Mouse (Mus musculus) erythroid progenitor cell, adult 5-6 weeks (primary cell): ENCODE measurements around the gene Ralgps1. TPM values are rescaled to one million over a fixed set of nuclear protein-coding genes. Genes with fewer than 3 reads are reported as not detected.
A peak's percentile ranks its signal among the peaks of the same experiment; 100 is the strongest.

Experiments used
- ATAC-seq: replicated peaks from 2 replicates; pipeline ENCODE4 v1.8.0; 2016; ENCODE audit warnings: moderate number of reproducible peaks, mild to moderate bottlenecking, moderate TSS enrichment, inconsistent platforms; ENCODE audit not compliant: poor library complexity, low FRiP score, severe bottlenecking
- total RNA-seq, 2 experiments: library from RNA; stranded (forward) in 1 of 2; stranded (reverse) in 1 of 2; fragments of 150-400 nt in 1 of 2; fragments of 186-747, 209-891 nt in 1 of 2; gene quantifications; 2 replicates each; pipeline versions ENCODE4 v1.2.3 to v1.2.4; 2015 to 2017; ENCODE audit warnings: low replicate concordance in 2 of 2

Ralgps1 gene
- total RNA-seq (2015; ENCODE audit: low replicate concordance): 1.4 TPM in 1 of 2 replicates, not detected in the other
- not detected in 2 replicates for total RNA-seq (2017; ENCODE audit: low replicate concordance)

DNA sequence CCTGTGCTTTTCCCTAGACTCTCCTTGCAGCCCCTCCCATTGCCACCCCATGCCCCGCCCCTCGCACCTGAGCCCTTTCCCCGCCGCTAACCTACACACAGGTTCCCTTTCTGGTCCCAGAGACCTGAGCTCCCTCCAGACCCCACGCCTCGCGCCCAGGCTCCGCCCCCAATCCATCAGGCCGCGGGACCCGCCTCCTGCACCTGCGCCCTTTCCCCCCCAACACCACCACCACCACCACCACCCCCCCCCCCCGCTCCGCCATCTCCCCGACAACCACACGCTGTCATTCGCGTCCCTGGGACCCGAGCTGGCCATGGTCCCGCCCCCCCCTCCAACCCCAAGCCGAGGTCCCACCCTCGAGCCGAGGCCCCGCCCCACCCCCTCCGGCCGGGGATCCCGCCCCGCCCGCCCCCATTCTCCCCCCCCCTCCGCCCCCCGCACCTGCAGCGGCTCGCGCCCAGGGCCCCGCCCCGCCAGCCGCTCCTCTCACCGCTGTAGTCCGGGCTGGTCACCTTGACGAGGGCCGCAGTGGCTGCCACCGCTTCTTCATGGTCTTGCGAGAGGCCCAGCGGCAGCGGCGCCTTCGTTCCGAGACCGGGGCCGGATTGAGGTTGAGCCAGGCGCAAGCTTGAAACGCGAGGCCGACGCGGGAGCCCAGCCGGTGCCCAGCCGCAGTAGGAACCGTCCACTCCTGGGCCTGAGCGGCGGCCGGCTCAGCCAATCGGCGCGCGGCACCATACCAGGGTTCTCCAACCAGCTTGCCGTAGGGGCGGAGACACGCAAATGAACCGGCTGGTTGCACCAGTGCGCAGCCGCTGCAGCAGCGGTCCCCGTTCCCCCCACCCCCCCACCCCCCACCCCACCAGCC is at the start of gene Ralgps1:
Gene Ralgps1 (minus strand): TSS at position 710 of the 871 bp plus-strand sequence.
- peak; percentile 100 for ATAC-seq

DNA sequence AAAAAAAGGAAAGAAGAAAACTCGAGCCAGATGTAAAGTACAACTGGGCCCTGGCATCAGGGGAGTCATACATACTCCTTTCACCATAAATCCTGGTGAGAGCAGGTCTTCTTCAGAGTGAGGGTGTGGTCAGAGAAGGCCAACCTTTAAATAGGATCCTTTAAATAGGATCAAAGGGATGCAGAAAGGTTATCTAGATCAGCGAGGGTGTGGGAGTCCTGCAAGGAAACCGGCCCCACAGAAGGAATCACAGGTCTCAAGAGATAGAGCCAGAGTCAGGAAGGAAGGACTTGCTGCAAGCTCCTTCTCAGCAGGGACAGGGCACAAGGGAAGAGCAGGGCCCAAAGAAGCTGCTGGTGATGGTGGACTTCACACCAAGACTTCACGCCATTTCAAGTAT is 46.2 kb upstream of the Ralgps1 start:
- no peak for ATAC-seq

DNA sequence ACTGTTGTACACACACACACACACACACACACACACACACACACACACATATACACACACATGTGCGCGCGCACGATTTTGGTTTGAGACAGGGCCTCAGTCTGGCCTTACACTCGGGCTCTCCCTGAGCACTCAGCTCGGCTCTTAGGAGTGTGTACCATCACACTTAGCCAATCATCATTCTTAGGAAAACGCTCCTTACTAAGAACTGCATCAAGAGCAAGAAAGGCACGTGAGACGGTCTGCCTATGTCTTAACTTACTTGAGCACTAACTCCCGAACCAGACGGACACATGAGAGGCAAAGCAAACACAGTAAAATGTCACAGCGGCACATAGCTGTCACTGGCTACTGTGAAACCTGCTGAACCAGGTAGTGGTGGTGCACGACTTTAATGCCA is 42.7 kb upstream of the Ralgps1 start:
- no peak for ATAC-seq

DNA sequence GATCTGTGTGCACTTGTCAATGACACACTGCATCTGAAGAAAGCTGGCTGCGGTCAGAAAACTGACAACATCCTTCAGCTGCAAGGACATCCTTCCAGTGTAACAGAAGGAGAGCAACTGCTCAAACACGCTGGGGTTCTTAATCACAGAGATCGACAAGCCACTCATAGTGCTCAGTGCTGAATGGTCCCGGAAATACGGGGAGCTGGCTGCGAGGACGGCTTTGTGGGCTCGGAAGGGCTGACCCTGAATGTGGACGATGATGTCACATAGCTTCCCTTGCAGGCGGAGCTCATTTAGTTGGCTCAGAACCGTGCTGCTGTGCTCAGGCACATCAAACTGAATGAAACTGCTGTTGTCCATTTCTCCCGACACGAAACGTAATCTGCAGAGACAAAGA is 40.8 kb upstream of the Ralgps1 start:
- no peak for ATAC-seq

DNA sequence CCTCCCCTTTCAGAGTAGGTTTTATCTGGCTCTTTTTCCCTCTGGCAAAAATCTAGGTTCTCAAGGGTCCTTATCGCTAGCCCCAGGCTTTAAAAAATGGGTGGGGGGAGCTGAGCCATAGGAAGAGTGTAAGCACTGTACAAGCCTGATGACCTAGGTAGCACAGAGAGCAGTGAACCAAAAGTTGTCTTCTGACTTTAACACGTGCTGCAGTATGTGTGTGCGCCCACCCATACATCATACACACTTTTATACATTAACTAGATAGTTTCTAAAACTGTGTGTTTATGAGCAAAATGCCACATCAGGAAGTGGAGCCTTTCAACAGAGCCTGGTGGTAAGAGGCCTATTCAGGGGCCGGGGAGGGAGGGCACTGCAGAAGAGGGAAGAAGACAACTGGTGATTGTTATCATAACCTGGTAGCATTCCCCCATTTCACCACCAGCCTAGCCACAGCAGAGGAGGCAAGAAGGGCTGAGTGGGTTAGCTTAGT is 32.3 kb upstream of the Ralgps1 start:
- ATAC-seq: no peak

DNA sequence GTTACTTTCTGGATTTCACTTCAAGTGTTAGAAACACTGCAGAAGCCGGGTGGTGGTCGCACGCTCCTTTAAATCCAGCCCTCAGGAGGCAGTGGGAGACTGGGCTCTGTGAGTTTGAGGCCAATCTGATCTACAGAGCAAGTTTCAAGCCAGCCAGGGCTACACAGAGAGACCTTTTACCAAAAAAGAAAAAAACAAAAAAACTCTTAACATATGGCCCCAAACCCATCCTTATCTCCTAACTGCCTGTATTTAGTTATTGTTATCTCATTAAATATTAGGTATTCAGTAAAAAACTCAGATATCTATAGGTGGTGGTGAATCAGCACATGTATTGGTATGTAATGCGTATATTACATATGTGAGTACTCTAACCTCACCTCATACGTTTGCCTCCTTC is 31.4 kb upstream of the Ralgps1 start:
- ATAC-seq: no peak

DNA sequence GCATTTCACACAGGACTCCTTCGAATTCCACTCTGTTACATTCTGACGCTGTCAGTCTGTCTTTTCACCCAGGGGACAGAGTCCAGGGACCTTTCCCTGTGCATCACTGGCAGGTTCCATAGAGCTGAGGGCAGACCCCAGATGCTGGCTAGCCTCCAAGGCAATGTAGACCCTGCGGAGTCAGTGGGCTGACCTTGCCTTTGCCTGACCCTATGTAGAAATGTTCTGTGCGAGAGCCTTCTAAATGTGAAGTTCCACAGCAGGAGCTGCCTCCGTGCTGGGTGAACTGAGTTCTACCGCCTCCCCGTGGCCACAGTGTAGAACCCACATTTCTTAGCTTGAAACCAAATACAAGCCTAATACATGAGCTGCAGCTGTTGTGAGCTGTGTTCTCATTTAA is 30.9 kb upstream of the Ralgps1 start:
- no peak for ATAC-seq

DNA sequence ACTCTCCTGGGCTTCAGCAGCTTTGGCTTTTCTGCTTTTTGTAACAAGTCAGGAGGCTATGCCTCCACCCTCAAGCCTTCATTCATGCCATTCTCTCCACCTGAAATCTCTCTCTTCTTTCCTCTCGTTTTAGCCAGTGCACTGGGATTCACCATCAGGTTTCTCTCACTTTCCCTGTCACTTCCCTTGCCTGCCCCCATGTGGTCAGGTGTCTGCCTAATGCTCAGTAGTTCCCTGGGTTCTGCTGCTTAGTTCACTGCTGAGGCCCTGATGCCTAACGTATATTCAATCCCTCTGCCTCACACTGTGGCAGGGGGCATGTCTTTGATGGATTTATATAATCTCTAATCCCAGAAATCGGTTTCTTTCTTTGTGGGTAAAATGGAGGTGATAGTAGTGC is 29.9 kb upstream of the Ralgps1 start:
- ATAC-seq: no peak

DNA sequence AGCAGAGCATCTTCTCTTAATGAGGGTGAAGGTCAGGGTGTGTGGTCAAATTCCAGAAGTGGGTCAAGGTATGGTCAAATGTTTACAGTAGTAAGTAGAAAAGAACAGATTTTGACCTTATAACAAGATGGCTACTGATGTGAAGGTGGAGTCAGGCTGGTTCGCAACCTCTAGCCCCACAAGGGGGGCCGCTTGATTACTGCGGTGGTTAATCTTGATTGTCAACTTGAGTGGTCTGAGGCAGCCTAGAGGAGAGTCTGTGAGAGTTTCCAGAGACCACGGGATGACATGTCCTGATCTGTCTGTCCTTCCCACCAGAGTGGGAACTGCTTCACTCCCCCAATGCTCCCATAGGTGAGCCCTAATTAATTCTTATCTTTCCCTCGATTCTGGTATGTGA is 29.3 kb upstream of the Ralgps1 start:
- ATAC-seq: no peak

DNA sequence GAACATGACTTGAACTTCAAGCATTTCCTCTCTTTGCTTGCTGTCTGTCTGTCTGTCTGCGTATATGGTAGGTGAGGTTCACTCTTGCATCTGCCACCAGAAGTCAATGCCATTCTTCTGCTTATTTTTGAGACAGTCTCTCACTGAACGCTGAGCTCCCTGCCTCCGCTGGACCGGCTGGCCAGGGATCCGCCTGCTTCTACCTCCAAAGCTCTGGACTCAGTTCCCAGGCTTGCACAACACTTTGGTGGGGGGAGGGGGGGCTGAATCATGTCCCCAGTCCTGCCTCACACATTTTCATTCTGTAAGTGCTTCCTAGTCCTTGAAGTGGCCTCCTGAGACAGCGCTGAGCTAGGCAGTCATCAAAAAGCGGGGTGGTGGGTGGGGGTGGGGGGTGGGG is 27.8 kb upstream of the Ralgps1 start:
- no peak for ATAC-seq

DNA sequence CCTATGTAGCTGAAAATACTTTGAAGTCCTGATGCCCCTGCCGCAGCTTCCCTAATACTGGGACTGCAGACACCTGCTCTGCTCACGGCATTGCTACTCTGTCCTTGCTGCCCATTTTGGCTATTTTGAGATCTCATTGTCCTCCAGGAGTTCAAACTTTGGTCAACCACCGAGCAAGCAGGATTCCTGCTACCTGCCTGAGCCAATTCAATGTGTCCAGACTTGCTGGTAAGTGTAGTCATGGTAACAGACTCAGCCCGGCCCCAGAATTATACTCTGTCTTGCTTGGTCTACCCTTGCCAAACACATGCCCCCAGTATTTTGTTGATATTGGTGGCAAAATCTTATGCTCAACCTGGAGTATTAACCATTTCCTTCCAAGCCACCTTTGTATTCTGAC is 25.8 kb upstream of the Ralgps1 start:
- no peak for ATAC-seq

DNA sequence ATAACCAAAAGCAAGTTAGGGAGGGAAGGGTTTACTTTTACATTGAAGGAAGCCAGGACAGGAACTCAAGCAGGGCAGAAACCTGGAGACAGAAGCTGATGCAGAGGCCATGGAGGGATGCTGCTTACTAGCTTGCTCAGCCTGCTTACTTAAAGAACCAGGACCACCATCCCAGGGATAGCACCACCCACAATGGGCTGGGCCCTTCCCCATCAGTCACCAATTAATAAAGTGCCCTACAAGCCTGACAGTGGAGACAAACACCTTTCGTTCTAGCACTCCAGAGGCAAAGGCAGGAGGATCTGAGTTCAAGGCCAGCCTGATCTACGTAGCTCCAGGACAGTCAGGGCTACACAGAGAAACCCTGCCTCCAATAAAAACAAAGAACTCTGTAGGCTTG is 23.8 kb upstream of the Ralgps1 start:
- ATAC-seq: no peak

DNA sequence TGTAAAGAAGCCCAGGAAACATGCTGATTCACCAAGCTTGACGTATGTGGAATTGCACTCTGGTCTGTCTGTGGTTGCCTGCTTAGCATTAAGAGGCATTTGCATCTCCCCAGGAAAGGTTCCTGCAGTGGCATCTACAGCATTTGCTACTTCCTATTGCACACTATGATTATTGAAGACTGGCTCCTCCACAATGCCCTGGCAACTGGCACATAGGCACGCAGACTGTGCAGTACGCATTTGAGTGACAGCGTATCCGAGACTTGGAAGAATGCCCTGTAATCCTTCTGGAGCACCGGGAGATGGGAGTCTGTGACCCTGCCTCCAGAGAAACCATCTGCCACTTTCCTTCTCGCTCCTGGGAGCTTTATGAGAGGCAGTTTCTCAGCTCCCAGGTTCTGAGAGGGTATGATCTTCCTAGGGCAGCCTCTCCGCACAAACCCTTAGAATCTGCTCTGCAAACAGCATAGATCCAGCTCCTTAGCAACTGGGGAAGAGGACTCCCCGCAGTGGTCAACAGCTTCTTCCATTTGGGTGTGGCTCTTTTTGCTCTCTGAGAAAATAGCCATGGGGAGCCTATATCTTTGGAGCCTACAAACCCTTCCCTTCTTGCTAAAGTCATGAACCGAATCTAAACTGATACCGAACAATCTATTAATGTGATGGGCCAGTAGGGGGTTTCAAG is 22.8 kb upstream of the Ralgps1 start:
- ATAC-seq: no peak

DNA sequence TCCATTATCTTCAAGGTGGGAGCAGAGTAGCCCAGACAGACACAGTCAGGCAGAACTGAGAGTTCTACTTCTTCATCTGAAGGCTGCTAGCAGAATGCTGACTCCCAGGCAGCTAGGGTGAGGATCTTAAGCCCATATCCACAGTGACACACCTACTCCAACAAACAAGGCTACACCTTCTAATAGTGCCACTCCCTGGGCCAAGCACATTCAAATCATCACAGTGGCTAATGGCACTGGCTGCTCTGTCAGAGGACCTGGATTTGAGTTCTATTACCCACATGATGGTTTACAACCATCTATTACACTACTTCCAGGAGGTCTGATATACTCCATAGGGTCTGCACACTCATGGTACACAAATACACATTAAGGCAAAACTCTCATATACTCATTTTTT is 21.7 kb upstream of the Ralgps1 start:
- ATAC-seq: no peak

DNA sequence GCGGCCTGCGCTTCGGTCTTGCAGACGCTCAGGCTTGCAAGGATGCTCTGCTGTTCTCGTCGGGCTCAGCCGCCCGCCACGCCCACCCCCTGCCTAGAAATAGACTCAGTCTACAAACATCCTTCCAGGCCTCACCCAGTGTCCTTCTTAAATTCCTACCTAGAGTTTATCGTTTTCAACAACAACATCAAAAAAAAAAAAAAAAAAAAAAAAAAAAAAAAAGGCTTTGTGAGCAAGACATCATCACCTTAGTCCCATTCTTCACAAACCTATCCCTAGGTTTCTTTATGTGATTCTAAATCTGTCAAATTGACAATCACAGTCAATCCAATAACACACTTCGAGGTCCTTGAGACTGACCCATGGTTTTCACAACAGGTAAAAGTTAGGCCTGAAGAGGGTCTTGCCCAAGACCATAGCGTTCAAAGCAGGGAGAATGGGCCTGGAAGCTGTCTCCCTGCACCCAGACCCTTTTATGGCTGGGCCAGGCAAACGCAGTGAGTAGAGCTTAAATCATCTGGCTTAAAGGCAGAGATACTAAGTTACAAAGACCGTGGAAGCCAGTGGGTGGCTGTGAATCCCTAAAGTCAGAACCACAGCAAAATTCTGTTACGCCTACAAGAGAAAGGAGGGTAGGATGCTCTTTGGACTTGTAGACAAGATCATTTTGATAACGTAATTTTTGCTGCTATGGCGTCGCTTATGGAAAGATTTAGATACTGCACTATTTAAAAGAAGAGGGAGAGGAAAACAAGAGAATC is 542 bp upstream of the Ralgps1 start:
- no peak for ATAC-seq

DNA sequence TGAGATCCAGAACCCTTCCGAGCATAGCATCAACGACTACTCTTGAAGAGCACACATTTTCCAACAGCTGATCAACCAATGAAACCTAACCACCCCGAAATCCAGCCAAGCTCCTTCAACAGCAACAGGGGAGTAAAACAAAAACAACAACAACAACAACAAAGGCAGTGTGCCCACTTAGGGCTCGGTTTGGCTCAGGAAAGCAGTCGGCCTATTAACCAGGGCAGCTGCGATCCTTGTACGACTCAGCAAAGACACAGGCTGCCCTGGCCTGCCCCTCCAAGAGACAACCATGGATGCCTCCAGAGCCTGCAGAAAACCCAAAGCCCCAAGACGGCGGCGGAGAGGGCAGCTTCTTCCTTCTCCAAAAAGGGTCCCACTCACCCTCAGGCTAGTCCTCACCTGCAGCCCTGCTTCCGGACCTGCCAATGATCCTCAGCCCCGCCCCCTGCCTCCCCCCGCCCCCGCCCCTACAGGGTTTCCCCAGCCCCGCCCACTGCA is 960 bp downstream of the Ralgps1 start:
- no peak for ATAC-seq

DNA sequence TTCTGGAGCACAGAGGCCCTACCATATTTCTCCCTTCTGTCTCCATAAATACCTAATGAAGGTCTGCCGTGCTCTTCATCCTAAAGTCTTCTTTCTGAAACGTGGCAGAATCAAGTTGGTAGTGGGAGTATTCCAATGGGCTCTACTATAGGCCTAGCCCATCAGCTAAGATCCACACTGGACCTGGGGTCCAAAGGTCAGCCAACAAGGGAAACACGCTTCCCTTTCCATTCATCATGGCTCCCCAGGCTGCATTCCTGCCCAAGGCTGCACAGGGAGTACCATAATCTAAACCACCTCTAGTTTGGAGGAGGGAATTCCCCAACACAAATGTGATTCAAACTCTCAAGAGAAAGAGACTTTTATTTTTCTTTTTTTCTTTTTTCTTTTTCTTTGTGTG is 1.8 kb downstream of the Ralgps1 start:
- ATAC-seq: no peak

DNA sequence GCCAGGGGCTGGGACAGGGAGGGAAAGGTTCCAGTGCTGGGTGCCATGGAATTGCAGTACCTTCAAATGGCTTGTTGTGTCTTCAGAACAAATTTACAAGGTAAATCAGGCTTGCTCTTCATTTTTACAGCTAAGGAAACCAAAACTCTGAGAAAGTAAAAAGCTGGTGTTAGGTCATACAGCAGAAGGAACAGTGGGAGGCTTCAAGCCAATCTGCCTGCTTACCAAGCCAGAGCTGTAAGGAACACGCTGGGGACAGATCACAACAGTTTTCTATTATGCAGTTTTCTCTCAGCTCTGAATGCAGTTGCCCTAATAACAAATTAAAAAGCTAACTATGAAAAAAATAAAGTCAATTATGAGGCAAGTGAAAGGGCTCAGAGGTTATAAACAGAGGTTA is 2.8 kb downstream of the Ralgps1 start:
- no peak for ATAC-seq

DNA sequence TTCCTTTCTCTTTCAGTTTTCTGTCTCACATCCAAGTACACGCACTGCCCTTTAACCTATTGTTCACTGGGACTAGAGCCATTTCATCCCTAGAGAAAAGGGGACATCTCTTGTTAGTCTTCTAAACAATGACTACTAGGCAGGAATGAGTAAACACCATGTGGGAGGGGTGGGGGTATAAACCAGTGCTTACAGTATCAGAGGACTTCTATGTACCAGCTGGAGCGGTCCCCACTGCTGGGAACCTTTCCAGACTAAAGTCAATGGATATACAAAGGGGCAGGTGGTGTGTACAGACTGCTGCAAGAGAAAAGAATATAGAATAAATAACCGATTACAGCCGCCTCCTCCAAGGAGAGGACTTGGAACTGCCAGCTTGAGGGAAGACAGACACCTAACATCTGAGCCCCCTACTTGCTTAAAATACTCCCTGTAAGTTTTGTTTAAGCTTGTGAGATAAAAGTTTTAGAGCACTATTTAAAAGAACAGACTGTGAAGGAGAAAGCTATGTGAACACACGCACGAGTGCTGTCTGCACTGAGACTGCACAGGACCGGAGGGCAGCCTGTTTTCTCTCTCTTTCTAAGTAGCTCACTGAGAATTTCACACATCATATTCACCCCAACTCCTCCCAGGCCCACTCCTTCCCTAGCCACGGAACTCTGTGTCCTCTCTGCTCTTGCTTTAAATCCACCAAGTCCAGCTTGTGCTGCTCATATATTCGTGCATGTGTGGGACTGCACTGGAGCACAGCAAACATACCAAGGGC is 5.4 kb downstream of the Ralgps1 start:
- ATAC-seq: no peak
